Mouse (Mus musculus) kidney, adult 2 months (tissue): ENCODE measurements around the gene Cers3. TPM values are rescaled to one million over a fixed set of nuclear protein-coding genes. Genes with fewer than 3 reads are reported as not detected.

Experiments
- DNase-seq: peaks from one replicate; pipeline ENCODE4 v3.0.0; 2021
- H3K27ac ChIP-seq: fragments of 200-500 bp; 2 replicates; pipeline ENCODE4 v1.5.1; 2012; ENCODE audit warnings: low read depth, low read length, control low read depth, inconsistent platforms; ENCODE audit not compliant: insufficient read depth
- H3K27me3 ChIP-seq: fragments of 200-500 bp; replicated peaks from 2 replicates; pipeline ENCODE4 v1.6.1; 2012; ENCODE audit warnings: mild to moderate bottlenecking, moderate library complexity, low read length, inconsistent platforms; ENCODE audit not compliant: control insufficient read depth, insufficient read depth
- H3K36me3 ChIP-seq: fragments of 200-500 bp; 2 replicates; pipeline ENCODE4 v1.6.1; 2012; ENCODE audit warnings: mild to moderate bottlenecking, moderate library complexity, low read length, inconsistent platforms; ENCODE audit not compliant: control insufficient read depth, insufficient read depth
- H3K4me1 ChIP-seq: fragments of 200-500 bp; 2 replicates; pipeline ENCODE4 v1.6.1; 2011; ENCODE audit warnings: low read length; ENCODE audit not compliant: control insufficient read depth, insufficient read depth
- H3K4me3 ChIP-seq: fragments of 200-500 bp; 2 replicates; pipeline ENCODE4 v1.5.1; 2011; ENCODE audit warnings: mild to moderate bottlenecking, low read depth, low read length, control low read depth; ENCODE audit not compliant: insufficient read depth
- CTCF ChIP-seq: fragments of 200-500 bp; conservative IDR thresholded peaks from 2 replicates; pipeline ENCODE4 v1.5.1; 2011; ENCODE audit warnings: low read depth, mild to moderate bottlenecking, control low read depth, low read length, moderate library complexity, mixed read lengths; ENCODE audit not compliant: insufficient read depth, insufficient read length
- POLR2A ChIP-seq: fragments of 200-500 bp; IDR thresholded peaks from one replicate; pipeline ENCODE4 v1.6.1; 2011; ENCODE audit warnings: low read depth, low read length, control low read depth
- WGBS: fragments of 180-500 bp; shearing (Covaris S2); methylation state at CpG from one replicate; pipeline ENCODE4 v1.1.7; 2018; 5-methylcytosine and 5-hydroxymethylcytosine counted together
- polyA plus RNA-seq: library from polyadenylated mRNA; depleted of rRNA; stranded (reverse); fragments of >200 nt; gene quantifications from 2 replicates; pipeline ENCODE4 v1.2.3, GENCODE M21; 2012

The Cers3 gene
- polyA plus RNA-seq, 1 experiment = 0.27 TPM

DNA sequence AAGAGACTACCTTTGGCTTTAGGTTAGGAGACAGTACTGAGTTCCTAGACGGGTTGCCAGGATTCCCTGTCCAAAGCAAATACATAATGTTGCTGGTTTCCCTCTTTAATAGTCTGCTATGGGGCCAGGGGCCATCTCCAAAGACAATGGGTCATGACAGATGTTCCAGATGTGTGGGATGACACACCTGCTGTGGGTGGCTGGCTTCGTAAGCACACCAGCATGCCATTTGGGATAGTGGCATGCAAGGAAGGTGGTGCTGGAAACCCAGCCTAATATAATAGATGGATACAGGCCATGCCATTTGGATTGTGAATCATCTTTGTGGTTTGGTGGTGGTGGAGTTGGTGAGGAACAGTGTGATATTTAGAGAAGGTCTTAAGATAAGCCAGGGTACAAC, 14.1 kb upstream of the Cers3 start:
- Histone ChIP-seq H3K4me3 (no peak overlapping the region), H3K27me3 (no peaks in the 10 kb centered on the region), H3K4me1 (no peaks in the 10 kb centered on the region), H3K27ac (no peak overlapping the region), H3K36me3 (no peaks in the 10 kb centered on the region)
- no peak for TF ChIP-seq CTCF
- TF ChIP-seq POLR2A = no peak
- no peak for DNase-seq
- 88% methylated on average over 2 of the region's 2 CpGs for WGBS

DNA sequence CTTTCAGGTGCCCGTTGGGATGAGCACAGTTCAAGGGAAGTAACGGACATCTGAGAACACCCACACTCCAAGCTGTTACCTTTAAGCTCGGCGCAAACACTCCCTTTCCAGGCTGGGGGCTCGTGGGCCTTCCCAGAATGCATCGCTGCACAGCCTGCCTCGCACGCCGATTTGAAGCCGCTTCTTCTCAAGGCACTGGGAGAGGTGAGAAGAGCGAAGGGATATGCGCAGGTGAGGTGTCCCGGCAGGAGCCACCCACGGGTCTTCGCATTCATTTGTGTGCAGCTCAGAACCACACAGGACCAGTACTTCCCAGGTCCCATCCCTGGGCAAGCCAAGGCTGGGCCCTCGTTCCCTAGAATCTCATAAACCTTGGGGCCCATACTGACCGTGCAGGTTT, 9.9 kb upstream of the Cers3 start:
- Histone ChIP-seq H3K4me1 (no peaks in the 10 kb centered on the region), H3K4me3 (no peak overlapping the region), H3K27ac (no peak overlapping the region), H3K27me3 (no peaks in the 10 kb centered on the region), H3K36me3 (no peaks in the 10 kb centered on the region)
- no peak for DNase-seq
- WGBS = 97% methylated on average over 17 of the region's 17 CpGs
- no peak for TF ChIP-seq POLR2A
- TF ChIP-seq CTCF = no peak

DNA sequence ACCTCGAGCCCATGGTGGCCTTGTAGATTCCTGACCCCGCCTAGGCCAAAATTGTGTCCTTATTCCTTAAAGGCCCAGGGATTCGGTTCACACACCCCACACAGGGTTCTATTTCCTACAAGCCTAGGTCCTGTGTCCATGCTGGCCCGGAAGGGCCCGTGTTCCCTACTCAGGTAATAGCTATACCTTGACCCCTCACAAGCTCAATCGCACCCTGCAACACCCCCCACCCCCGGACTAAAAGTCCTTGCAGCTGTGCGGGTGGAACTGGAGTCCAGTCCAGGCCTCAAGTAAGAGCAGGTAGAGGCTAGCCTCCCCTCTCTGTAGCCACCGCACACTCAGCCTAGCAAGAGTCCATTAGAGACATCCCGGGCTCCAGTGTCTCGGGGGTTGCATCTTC, 9.4 kb upstream of the Cers3 start:
- no peaks in the 10 kb centered on the region for H3K36me3 ChIP-seq
- no peak for DNase-seq
- H3K4me3 ChIP-seq = no peak overlapping the region
- no peaks in the 10 kb centered on the region for H3K4me1 ChIP-seq
- WGBS = 96% methylated on average over 11 of the region's 11 CpGs
- no peak overlapping the region for H3K27ac ChIP-seq
- TF ChIP-seq CTCF = no peak
- H3K27me3 ChIP-seq = no peaks in the 10 kb centered on the region

GRCm38 (mm10) chr7:66734466-66734865, 8.8 kb upstream of the Cers3 start:
- Histone ChIP-seq H3K27ac (no peak overlapping the region), H3K4me3 (no peak overlapping the region), H3K36me3 (no peaks in the 10 kb centered on the region), H3K27me3 (no peaks in the 10 kb centered on the region), H3K4me1 (no peaks in the 10 kb centered on the region)
- DNase-seq = no peak
- no peak for TF ChIP-seq POLR2A
- TF ChIP-seq CTCF = no peak
- WGBS = 91% methylated on average over 4 of the region's 4 CpGs

DNA sequence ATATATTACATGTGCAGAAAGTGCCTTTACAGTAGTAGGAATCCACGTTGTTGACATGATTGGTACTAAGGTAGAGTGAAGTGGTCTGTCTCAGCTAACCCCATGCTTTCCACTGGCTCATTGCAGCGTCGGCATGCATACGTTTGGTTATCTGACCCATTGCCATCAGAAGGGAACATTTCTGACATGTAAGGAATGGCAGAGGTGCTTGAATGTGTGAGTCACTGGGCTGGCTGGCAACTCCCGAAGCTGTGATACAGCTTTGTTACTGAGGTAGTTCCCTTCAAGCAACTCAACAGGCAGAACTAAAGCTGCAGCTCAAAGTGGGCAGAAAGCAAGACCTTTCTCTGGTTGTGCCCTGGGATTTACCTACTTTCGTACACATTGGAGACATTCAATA, 8.3 kb upstream of the Cers3 start:
- H3K27me3 ChIP-seq = no peaks in the 10 kb centered on the region
- TF ChIP-seq CTCF (no peak), POLR2A (no peak)
- H3K4me3 ChIP-seq = no peak overlapping the region
- no peak for DNase-seq
- H3K4me1 ChIP-seq = no peaks in the 10 kb centered on the region
- no peaks in the 10 kb centered on the region for H3K36me3 ChIP-seq
- WGBS = 87% methylated on average over 6 of the region's 6 CpGs
- no peak overlapping the region for H3K27ac ChIP-seq

- Histone ChIP-seq H3K27ac (no peak overlapping the region), H3K27me3 (no peaks in the 10 kb centered on the region), H3K4me3 (no peak overlapping the region), H3K36me3 (no peaks in the 10 kb centered on the region), H3K4me1 (no peaks in the 10 kb centered on the region)
- no peak for DNase-seq
- TF ChIP-seq POLR2A = no peak
- no peak for TF ChIP-seq CTCF
- WGBS = 92% methylated on average over 4 of the region's 4 CpGs
These were observed 5.9 kb upstream of the Cers3 start for GRCm38 (mm10) chr7:66737418-66737817.

DNA sequence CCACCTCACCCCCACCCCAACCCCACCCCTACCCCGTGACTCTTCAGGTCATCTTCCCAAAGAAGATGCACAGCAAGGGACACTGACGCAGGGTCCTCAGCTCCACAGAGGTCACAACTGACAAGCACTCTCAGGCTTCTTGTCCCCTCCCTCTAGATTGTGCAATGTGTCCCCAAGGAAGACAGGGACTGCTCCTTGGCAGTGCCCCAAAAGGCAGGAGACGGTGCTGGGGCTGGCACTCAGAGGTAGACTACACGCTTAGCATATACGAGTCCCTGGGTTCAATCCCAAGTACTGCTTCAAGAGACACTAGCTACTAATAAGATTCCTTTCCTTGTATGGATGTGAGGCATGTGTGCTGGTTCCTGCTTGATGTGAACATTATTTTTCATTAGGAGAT, 2.3 kb upstream of the Cers3 start:
- Histone ChIP-seq H3K4me3 (no peak overlapping the region), H3K27ac (no peak overlapping the region), H3K36me3 (no peaks in the 10 kb centered on the region), H3K27me3 (no peaks in the 10 kb centered on the region), H3K4me1 (no peaks in the 10 kb centered on the region)
- no peak for DNase-seq
- no peak for TF ChIP-seq CTCF
- TF ChIP-seq POLR2A = no peak
- WGBS = 83% methylated on average over 5 of the region's 5 CpGs

DNA sequence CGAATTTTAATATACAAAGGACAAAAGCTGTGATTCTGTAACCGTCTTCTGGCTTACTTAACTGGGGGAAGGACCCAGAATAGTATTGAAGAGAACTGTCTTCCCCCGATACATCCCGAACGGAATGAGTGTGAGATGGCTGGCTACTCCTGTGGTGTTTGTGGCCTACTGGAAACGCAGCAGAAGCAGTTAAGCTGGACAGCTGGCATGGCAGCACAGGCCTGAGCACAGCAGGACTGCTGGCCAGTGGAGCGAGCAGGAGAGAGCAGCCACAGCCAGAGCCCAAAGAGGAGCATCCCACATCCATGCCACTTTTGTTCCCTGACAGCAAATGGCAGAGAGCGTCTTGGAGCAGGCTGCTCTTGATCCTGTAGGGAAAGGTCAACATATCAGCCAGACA, 1.9 kb upstream of the Cers3 start:
- no peaks in the 10 kb centered on the region for H3K27me3 ChIP-seq
- WGBS = 86% methylated on average over 8 of the region's 8 CpGs
- no peak for TF ChIP-seq POLR2A
- no peak for TF ChIP-seq CTCF

GRCm38 (mm10) chr7:66746972-66747371, 3.7 kb downstream of the Cers3 start:
- Histone ChIP-seq H3K4me1 (no peaks in the 10 kb centered on the region), H3K4me3 (no peak overlapping the region), H3K36me3 (no peaks in the 10 kb centered on the region), H3K27ac (no peak overlapping the region), H3K27me3 (no peaks in the 10 kb centered on the region)
- DNase-seq = no peak
- TF ChIP-seq CTCF (no peak), POLR2A (no peak)
- WGBS = 82% methylated on average over 7 of the region's 7 CpGs

More for the DNA sequence above, 1.9 kb upstream of the Cers3 start:
- H3K4me1 ChIP-seq = no peaks in the 10 kb centered on the region
- no peak overlapping the region for H3K27ac ChIP-seq
- no peak for DNase-seq
- no peak overlapping the region for H3K4me3 ChIP-seq
- no peaks in the 10 kb centered on the region for H3K36me3 ChIP-seq
